Mouse (Mus musculus) megakaryocyte, embryonic 14.5 days (primary cell): ENCODE results near the gene Akap8l.

ENCODE experiments used
- FLI1 ChIP-seq: IDR thresholded peaks from 2 replicates; pipeline ENCODE4 v1.6.1; 2012; ENCODE audit warnings: low read length, inconsistent platforms, mixed read lengths
- GATA1 ChIP-seq: IDR thresholded peaks from 3 replicates; pipeline ENCODE4 v1.6.1; 2012; ENCODE audit warnings: mixed read lengths, low read length, inconsistent platforms, borderline replicate concordance

- TF ChIP-seq FLI1 = no peak
- TF ChIP-seq GATA1 = no peak
Measured at GRCm38 (mm10) chr17:32350382-32350983, at the start of gene Akap8l.
